Mouse (Mus musculus) MN1 (cell line): ENCODE data around the gene Celf2.

Experiments
- DNase-seq: peaks from one replicate; pipeline ENCODE4 v3.0.0-alpha.2; 2016; ENCODE audit warnings: low spot score

Gene Celf2

DNA sequence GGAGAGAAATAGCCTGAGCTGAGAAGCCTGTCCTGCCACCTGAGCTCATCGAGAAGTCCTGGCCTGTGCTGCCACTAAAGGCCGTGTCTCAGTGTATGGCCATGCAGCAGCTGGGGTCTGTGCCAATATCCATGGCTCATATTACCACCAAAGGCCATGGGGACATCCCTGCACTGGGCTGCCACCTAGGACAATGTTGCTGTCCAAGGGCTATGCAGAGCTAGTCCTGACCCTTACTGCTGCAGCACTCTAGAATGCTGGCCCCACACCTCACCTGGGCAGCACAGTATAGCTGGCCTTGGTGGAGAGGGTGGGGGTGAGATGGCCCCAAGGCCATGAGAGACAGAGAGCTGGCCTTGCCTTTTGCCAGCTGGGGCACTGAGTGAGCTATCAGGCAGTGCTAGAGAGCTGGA is 780.5 kb downstream of the Celf2 start:
- DNase-seq, result no peak

DNA sequence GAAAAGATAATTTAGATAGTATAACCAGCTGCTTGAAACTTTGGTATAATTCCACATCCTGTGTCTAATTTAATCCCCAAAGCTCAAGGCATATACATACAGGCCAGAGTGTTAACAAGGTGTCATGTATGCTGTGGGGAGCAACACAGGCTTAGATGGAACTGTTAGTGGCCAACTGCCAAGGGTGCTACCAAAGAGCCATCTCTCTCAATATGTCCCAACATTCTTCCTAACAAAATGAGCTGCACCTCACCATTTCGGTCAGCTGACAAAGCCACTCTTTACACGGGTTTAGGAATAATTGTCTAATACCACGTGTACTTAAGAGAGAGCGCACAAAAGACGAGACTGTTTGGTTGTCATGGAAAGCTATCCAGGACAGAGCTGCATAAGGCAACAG is 782.0 kb downstream of the Celf2 start:
- DNase-seq, result no peak

DNA sequence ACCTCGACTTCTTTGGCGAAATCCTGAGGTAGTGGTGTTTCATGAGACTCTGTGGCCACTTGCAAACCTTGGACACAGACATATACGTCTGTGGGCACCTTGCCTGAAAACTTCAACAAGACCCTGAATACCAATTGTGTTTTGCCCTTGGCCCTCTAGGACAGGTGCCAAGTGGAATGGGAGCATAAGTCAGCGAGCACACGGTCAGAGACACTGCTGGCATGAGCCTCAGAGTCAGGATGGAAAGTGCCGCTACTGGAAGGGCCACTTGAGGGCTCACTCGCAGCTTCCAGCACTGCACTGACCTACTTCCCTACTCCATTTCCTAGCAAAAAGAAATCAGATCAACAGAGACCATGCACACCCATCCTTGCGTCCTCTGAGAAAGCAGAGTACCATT is 783.3 kb downstream of the Celf2 start:
- no peak for DNase-seq

DNA sequence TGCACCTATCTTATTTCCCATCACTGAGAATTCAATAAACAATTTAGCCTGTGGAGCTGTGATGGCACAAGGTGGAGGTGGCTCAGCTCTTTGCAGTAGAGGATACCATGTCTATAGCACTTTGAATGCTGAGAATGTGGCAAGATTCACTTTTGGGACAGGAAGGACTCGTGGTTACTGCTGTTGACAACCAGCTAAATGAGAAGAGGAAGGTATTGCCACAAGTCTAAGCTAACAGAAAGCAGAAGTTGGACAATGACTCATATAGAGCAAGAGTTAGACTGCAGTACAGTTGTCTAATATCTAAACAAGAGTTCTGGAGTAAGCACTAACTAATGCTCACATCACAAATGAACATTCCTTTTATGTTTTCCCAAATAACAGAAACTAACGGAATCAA is 785.8 kb downstream of the Celf2 start:
- DNase-seq, result no peak

DNA sequence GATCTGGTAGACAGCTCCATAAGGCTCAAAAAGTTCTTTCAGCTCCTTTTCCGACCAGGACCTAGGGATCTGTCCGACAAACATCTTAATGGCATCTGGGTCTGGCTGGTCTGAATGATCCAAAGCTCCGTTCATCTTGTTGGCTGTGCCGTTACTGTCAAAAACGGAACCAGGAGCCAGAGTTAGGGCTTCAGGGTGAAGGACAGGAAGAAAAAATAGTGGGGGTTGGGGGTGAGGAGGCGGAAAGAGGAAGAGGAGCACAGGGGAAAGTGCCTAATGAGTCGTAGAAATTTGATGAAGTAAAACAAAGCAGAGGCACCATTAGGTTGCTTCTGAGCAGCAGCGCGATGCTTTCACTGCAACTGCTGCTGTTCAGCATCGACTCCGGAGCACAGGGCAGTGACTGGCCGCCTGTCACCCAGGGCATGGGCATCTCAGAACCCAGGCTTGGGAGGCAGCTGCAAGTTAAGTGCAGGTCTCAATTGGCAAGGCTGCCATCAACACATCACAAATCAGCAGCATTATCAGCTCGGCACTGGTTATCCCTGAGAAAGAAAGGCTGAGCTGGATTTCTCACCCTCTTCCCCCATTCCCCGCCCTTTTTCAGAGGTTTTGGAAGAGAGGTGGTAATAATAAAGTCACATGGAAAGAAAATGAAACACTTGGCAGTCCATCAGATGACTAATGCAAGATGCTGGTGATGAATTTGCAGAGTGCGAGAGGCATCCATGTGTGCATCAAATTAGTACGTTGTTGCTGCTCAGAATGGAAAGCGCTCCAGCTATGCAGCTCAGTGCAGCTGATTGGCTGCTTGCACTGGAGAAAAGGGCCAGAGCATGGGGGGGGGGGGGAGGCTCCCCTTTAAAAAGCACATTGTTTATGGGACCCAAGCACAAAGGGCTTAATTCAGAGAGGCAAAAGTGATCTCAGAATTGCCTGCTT is 787.6 kb downstream of the Celf2 start:
- no peak for DNase-seq

DNA sequence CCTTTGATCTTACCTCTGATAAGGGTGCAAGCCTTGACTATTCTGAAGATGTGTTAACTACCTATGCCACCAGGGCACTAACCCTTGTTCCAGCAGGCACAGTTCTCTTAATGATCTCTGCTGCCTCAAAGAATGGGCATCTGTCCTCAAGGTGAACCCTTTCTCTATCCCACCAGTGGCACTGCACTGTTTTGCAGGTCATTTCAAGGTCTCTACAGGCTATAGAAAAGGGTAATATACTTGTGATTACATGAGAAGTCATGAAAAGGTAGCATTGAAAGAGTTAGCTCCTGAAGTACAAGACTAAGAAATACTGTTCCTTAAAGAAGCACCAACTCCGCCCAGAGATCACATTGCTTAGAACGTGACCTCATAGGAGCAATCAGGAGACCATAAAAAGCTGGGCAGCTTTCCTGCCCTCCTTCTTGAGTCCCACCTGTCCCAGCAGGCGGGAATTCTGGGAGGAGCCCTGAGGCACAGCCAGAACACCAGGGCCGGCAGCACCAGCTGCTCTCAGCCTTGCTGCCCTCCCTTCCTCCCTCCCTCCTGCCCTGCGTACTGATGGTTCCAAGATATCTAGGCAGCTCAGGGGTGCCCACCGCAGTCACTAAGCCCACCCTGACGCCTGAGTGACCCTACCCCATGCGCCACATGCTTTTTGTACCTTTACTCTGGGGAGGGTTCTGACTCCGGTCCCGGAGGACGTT is 788.5 kb downstream of the Celf2 start:
- DNase-seq, result no peak

DNA sequence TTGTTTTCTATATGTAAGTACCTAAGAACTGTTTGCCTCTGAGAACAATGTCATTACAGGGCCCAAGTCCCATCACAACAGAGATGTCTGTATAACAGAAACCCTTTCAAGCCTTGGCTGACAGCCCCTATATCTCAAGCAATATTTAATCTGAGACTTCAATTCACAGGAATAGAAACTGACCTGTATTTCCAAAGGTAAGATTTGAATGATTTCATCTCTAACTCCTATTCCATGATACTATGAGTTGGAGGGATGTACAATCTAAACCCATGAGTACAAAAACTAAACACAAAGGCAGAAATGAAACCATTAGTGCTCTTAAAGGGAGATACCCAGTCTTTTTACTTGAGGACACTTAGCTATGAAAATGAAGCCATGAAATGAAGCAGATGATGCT is 790.5 kb downstream of the Celf2 start:
- no peak for DNase-seq

DNA sequence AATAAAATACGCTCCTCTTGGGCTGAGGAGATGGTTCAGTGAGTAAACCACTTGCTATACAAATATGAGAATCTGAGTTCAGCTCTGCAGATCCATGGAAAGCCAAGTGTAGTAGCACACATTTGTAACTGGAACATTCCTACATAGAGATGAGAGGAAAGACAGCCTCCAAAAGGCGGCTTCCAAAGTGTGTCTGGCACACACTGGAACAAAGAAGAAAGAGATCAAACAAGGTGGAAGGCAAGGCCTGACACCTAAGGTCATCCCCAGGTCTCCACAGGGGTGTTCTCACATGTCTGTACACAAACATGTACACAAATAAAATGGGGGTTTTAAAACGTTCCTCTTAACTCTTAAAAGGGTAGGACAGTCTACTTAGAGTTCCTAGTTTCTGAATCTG is 791.4 kb downstream of the Celf2 start:
- DNase-seq, result no peak

DNA sequence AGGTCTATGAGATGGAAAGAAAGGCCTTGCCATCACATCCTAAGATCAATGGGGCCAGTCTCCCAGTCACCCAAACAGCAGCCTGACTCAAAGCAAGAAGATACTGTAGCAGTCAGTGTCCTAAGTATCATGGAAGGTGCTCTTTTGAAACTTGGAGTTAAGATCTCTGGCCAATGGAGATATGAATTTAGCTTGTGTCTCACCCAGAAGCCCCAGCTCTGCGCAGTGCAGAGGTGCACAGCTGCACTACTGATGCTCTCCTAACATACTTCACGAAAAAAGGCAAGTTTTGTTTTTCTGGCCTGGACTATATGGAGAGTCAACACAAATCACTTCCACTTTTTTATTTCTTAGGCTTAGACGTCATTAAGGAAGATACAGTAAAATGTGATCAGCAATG is 793.8 kb downstream of the Celf2 start:
- DNase-seq, result no peak

DNA sequence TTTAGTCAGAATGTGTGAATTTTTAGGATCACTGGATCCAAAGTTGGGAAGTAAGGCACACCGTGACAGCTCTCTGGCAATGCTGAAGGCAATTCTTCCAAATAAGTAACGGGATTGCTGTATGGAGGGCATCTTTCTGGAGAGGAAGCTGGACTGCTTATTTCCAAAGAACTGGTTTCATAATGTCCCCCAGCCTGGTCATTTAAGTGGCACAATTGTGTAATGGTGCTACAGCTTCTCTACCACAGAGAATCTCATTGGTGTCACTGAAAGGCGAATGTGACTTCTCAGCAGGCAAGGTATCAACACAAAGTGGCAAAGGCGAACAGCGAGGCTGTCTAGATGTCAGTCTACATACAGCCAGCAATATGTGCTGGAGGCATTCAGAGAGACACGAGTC is 795.8 kb downstream of the Celf2 start:
- DNase-seq, result no peak

DNA sequence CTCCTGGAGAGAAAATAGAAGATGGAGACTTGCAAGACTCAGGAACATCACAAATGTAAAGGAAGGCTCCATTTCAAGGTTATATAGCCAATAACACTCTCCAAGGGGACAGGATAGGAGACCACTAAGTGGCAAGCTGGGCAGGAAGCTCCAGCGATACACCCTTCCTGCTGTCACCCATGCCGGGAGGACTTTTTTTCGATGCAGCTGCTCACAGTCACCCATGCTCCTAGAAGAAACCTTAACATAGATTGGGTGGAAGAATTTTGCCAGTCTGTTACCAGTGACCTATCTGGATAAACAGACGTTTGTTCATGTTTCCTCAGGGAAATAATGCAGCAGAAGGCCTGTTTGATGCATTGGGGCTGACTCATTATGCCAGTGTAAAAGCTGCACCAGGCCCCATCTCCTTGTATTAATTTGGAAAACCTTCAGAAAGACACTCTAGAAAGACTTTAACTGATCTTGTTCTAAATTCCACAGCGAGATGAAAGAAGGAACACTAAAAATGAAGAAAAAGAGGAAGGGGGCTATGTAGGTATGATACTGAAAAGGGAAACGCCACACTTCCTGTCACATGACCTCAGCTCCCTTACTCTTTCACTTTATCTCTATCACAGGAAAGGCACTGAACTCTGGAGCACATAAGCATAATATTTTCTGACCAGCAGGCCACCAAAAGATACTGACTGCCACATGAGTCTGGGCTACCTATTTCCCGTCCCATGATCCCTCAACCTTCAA is 798.5 kb downstream of the Celf2 start:
- no peak for DNase-seq

DNA sequence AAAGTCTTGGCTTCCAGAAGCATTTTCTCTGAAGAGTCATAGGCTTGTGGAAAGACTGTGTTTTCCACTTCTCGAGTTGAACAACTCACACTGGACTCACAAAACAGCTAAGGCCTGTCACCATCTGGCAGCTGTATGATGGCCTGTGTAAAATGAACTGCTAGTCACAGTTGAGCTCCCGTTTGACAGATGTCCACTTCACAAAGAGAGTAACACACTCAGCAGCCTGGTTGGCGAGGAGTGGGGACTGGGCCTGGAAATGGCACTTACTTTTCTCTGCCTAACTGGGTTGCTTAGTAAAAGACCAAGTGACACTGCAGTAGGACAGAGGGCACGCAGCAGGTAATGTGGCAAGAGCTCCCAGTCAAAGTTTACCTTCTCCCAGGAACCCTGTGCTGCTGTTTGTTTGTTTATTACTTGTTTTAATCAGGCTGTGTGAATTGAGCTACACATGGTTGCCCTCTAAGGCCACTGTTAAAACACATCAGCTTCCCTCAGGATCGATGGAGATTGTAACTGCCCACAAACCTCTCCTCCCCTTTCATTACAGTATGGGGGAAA is 801.3 kb downstream of the Celf2 start:
- no peak for DNase-seq

DNA sequence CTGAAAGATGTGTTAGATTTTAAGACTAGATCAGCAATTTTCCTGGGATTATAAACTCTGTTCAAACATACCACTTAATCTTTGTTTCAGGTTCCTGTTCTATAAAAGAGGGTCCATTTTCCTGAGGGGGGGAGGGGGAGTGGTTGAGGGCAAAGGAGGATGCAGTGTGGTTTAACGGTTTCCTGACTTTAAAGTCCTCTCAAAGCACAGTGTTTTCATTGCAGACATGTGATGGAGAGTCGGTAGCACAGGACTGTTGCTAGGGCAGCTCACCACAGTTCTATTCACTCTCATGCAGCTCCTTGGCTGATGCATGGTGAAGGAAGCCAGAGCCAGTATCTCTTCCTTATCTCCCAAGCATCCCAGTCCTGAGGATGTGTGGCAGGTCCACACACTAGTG is 802.1 kb downstream of the Celf2 start:
- DNase-seq, result no peak

DNA sequence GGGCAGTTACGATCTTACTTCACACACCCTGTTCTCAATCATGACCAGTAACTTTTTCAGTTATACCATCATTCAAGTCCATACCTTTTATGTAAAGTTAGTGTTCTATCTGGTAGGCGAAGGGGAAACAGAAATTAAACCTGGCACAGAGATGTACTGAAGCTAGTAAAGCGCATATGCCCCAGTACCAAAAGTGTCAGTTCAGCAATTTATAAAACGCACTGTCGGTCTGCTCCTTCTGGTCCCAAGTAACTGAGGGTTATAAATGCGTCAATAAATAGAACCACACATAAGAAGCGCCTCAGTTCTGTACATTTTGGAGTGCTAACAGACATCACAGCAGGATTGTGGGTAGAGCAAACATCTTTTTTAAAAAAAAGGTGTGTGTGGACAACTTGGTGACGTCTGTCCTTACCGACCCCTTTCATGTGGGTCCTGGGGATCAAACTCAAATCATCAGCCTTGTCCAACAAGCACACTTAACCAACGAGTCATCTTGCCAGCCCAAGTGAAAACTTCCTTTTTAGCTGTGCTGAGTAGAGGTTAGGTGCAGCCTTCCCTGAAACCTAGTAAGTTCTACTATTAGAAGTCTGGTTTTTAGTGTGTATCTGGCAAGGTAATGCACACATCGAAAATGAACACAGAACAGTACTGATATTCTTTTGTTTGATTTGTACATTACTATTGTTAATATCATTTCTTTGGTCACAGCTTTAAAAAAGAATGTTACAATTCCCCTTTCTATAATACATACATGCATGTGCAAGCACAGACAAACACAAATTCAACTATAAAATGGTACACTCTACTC is 803.2 kb downstream of the Celf2 start:
- no peak for DNase-seq

DNA sequence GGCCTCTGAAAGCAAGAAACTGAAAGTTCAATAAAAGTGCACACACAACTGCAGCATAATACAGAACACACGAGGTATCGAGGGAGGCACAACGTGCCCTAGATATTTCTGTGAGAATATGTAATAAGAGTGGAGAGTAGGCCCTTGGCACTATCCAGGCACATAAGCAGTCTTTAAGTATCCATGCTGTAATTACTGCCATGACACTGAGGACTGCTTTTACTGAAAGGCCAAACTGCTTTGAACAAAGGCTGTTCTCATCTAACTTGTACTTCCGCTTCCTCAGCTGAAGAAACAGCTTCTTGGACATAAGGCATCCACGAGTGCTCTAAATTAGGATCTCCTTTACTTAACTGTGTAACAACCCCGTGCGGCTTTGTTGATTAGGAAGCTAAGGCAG is 803.9 kb downstream of the Celf2 start:
- no peak for DNase-seq

DNA sequence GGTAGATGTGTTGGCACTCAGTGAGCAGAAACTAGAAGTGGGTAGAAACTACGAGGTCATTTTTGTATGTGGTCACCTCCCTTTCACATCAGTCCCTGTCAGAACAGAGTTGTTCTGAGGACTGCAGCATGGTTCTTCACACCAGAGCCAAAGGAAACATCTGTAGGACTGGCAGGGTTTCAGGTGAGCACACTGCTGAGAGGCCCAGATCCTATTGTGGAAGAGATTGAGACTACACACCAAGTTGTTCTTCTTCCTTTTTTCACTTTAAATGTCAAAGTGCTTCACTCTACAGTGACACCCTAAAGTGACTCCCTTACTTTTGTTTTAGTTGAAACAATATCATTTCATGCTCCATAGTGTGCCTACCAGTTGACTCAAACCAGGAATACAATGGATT is 804.6 kb downstream of the Celf2 start:
- DNase-seq, result no peak

DNA sequence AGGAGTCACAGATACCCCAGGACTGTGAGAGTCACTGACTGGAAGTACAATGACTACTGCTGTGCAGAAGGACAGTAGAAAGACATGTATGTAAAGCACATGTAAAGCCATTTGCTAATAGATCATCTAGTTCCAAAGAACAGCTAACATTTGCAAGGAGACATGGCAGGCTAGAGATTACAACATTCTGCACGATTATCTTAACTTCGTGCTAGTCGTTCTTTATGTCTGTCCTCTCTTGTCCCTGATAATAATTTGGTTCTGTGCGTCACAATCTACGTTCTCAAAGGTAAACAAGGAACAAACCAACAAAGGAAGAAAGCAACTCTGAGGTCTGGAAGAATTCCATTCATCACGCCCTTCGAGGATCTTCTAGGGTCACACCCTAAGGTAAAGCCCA is 805.0 kb downstream of the Celf2 start:
- no peak for DNase-seq

DNA sequence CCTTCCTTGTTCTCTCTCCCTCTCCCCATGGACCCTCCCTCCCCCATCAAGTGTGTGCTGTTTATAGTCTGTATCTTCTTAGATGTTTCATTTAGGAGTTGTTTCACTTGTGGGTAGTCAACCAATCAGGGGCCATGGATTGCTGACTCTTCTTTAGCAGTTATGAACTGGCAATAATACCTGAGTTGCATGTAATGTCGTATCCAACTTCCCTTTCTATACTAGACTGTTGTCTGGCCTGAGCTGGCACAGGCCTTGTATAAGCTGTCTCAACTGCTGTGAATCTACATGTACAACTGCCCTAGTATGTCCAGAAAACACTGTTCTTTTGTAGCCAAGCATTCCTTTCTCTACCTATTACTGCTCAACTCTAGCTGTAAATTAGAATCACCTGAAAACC is 813.0 kb downstream of the Celf2 start:
- no peak for DNase-seq

DNA sequence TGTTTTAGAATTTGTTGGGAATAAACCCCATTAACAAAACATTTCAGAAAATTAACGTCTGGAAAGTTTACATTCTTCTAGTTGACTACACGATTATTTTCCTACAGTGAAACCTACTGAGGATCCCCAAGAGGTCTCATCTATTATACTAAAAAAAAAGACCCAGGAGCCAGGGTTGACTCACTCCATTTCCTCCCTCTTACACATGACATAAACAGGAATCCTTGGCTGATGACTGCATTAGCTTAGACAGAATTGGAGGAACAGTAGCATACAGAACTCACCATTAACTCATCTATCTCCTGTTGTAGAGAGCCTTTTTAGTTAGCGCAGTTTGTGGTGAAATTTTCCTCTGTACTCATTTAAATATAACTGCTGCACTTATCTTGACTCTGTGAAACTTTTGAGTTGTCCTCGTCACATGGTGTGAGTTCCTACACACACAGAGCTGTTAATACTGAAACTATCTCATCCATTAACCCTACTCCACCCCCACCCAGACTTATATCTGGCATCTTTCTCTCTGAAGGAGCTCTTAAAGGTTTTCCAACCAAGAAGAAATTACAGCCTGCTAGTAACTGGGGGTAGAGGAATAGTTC is 813.9 kb downstream of the Celf2 start:
- DNase-seq, result no peak

DNA sequence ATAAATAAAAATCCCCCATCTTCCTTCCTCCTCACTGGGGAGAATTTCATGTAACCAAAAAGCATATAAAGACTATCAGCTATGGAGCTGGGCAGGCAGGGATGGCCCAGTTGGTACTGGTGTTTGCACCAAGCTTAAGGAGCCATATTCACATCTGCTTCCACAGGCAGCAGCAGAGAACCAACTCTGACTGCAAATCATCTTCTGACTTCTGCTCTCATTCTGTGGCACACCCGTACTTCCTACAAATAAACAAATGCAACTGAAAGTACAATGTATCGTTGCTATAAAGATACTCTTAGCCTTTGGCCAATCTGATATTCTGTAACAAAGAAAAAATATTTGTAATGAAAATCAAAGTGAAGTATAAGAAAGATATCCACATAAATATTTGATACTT is 819.7 kb downstream of the Celf2 start:
- no peak for DNase-seq

DNA sequence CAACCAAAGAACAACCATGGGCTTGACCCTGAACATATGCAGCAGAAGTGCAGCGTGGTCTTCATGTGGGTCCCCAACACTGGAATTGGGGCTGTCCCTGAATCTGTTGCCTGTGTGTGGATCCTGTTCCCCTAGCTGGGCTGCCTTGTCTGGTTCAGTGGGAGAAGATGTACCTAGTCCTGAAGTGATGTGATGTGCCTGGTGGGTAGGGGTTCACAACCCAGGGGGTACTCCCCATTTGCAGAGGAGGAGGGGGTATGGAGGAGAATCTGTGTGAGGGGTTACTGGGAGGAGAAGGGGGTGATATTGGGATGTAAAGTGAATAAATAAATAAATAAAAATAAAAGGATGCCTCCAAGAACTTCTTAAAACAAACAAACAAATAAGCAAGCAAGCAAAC is 831.1 kb downstream of the Celf2 start:
- DNase-seq, result no peak
